Mouse (Mus musculus) CH12F3 (cell line): Measurements from ENCODE around the gene Sh3gl1.

Experiments
- in situ Hi-C: fragments of 300-500 bp; cut with MboI; formaldehyde crosslinking; loops from 2 replicates; pipeline ENCODE4 v1.14.3; 2020; ENCODE audit warnings: low sequenced_read_pairs

Sh3gl1 gene

DNA sequence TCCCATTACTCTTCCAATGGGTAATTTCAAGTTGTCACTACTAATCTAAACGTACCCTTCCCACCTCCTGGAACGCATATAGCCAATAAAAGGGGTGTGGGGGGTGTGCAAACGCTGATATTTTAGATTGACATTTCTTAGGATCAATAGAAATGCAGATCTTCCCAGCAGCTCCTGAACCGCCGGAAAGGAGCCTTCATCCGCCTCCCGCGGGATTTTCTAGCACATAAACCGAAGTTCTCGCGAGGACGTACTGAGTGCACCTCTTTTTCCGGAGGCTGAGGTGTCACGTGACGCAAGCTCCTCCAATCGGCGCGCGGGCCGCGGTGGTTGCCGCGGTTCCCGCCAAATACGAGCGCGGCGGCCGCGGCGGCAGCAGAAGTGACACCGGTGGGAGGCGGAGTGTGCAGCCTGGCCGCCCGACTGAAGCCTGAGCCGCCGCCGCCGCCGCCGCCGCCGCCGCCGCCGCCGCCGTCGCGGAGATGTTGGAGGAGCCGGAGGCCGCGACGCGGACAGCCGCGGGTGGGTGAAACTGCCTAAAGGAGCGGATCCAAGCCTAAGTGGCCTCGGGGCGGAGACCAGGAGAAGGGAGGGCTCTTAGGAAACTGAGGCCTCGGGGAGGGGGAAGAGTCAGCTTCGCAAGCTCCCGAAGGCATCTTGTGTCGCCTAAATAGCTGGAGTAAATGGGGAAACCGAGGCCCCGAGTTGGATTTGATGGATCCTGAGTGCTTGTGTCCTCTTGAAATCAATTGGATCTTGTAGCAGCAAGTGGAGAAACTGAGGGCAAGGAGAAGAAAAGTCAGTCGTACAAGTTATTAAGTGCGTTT, 3.8 kb upstream of the Sh3gl1 start, which contains the start of gene Chaf1a:
Gene Chaf1a (plus strand): TSS at position 410 of the 827 bp plus-strand sequence.
- in situ Hi-C loops = no loop called here

DNA sequence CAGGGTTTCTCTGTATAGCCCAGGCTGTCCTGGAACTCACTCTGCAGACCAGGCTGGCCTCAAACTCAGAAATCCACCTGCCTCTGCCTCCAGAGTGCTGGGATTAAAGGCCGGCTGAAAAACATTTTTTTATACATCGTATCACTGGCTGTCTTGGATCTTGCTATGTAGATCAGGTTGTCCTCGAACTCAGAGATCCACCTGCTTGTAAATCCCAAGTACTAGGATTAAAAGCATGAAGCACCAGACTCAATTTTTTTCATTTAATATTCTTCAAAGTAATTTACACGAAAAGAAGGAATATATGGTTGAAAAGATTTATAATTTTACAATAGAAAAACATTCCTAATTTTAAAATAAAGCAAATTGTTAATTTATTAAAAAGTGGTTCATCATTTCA, 2.9 kb upstream of the Sh3gl1 start:
- in situ Hi-C loops = no loop called here

DNA sequence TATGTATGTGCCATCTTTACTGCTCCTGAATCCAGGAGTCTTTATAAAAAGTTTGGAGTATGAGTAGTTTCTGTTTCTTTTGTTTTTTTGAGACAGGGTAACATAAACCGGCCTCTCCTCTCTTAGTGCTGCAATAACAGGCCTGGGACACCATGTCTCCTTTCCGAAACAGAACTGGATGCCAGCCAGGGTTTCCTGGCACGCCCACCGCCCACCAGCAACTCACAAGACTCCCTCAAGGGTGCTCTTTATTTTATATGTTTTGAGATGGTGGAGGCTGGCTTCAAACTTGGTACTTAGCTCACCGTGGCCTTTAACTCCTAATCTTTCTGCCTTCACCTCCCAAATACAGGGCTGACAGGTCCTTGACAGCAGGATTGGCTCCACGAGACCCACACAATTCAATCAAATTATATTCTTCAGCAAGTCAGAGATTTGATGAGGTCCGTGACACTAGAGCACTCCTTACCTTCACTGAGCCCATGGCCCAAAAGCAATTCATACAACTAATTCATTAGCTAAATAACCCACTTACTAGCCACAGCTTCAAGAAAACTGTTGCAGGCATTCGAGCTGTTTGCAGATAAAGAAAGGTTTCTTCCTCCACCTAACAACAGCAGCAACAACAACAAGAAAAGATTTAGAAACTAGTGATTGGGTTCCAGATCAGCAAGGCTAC, 2.3 kb upstream of the Sh3gl1 start:
- in situ Hi-C loops = no loop called here

DNA sequence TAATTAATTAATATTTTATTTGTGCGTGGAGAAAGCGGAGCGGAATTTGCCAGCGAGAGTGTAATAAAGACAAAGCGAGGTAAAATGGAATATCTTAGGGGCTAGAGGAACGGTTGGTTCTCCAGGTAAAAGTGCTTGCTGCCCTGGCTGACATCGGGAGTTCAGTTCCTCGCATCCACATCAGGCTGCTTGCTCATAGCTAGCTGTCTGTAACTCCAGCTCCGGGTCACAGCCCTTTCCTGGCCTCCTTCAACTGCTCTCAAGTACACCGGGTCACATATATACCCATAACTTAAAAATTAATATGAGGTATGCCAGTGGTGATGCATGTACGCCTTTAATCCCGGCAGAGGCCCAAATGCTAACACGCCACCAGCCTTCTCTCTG, 459 bp upstream of the Sh3gl1 start:
- in situ Hi-C loops = no loop called here

DNA sequence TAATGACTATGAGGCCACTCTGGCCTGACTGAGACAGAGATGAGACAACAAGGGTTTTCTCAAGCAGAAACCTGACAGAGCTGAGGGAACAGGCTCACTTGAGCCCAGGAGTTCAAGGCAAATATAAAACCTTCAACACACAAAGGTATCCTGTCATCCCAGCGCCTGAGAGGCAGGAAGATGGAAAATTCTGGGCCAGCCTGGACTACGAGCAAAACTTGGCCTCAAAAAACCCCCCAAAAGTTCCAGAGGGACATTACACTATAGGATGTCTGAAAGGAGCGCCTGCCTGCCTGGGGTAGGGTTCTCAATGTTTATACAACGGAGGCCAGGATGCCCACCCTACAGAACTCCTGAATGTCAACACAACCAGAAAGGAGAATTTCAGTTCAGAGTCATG, 1.2 kb downstream of the Sh3gl1 start:
- in situ Hi-C loops = no loop called here

DNA sequence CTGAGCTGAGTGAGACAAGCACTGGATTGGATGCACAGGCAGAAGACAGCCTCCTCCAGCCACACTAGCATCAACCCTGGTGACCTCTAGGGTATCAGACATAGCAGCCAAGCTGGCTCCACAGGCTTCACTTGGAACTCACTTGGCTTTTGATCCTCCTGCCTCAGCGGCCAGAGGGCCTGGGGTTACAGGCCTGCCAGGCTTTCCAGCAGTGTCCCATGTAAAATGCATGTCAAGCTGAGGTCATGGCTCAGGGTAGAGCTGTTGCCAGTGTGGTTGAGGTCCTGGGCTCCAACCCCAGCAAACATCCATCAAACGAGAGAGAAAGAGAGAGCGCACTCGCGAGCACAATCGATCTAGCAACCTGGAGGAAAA, 1.7 kb downstream of the Sh3gl1 start:
- in situ Hi-C loops = no loop called here

DNA sequence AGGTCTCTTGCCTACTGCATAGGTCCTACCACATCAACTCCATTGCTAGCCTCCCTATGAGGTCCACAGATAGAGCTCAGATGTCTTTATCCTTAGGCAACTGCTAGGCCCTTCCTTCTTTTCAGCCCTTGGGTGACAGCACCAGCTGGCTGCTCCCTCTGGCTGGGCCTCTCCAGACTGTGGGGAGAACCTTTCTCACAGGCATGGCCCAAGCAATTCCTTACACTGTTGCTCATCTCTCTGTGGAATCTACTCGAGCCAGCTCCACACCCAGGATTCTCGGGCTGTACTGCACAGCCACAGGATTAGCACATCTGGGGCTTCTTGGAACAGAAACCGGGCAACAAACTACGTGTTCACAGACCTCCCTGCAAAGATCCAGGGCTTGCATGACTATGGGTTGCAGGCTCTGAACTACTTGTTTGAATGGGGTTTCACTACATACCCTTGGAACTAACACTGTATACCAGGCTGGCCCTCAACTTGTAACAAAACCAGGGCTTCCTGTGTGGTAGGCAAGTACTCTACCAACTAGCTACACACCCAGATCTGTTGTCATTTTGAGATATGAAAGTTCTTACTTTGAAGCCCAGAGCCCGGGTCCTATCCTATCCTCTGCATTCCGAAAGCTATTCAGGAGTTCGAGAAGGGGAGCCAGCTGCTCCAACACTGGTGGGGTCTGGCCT, 2.3 kb downstream of the Sh3gl1 start:
- in situ Hi-C loops = no loop called here

DNA sequence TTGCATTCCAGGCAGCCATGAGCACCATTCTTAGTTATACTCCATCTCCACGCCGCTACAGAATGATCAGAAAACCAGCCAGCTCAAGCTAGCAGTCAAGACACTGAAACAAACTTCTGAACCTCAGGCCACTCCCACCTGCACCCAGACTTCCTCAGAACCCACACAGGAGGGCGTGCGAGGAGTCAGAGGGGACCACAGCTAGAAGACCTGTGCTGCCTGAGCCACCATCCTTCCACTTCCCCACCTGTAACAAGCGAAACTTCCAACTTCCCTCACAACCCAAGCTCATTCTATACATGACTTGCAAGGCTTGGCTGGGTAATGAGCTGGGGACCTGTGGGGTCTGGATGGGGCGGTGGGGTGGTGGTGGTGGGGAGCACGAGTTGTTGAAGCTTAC, 3.6 kb downstream of the Sh3gl1 start:
- in situ Hi-C loops = no loop called here

DNA sequence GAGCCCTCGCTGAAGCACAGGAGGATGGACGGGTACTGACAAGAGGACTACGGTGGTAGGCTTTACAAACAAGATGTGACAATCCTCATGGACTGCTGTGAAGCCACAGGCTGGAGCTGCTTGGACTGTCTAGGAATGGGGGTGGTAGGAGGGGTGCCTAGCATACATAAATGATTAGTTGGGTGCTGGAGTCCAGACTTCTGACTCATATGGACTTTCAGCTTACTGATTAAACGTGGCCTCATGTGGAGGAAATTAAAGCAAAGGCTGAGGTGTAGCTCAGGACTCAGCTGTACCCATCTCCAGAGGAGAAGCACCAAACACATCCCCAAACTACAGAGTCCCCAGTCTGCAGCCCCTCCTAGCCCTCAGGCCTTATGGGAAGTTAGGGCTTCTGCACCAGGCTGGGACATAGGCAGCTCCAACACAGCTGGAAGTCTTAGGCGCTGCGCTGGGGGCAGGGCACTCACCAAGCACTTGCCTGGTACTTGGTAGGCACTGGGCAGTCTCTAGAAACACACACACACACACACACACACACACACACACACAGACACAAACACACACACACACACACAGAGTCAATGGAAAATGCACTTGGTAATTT, 4.2 kb downstream of the Sh3gl1 start:
- in situ Hi-C loops = no loop called here

DNA sequence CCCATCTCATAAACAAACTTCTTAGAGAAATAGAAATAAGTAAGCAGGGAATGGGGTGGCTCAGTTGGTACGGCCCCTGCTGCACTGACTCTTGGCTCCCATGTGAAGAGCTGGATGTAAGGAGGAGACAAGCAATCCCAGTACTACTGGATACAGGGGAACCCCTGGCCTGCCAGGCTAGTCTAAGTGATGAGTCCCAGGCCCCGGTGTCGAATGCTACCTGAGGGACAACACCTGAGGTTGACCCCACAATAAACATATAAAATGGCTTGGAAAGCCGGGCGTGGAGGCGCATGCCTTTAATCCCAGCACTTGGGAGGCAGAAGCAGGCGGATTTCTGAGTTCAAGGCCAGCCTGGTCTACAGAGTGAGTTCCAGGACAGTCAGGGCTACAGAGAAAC, 5.0 kb downstream of the Sh3gl1 start:
- in situ Hi-C loops = no loop called here

DNA sequence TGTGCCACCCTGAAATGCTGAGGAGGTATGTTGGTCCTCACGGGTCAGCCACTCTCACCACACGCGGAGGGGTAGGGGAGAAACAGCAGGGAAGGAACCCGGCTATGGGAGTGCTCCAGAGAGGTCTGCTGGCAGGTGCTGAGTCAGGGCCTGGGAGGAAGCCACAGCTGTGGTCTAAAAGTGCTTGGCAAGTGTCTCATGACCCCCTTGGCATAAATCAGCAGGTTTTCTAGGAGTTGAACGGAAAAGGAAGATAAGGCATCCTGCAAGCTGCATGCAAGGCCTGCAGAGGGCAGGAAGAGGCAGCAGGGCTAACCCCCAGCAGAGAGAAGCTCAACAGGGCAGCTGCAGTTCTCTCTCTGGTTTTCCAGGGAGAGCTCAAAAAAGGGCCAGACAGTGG, 5.5 kb downstream of the Sh3gl1 start:
- in situ Hi-C loops = no loop called here

DNA sequence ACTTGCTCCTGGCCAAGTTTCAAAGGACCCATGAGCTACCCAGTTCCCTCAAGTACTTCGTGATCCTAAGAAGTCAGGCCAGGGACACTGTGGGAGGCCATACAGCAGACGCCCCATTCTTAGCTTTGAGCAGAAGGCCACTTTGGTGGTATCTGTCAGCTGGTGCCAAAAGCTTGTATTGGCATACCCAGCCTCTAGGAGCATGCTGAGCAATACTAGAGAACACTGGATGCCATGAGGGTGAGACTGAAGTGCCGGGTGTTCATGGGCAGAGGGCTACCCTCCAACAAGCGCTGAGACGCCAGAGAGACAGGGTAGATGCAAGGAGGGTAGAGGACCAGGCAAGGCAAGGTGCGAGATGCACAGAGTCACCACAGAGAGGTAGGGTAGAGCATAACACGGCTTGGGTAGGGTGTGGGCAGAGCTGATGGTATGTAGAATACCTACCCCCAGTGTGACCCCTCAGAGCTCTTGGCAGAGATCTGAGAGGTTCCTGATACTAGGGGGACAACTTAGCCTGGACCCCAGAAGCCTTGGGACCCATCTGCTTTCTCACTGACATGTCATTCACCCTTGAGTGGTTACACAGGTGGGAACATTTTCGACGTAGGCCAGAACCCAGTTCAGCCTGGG, 6.1 kb downstream of the Sh3gl1 start:
- in situ Hi-C loops = no loop called here

DNA sequence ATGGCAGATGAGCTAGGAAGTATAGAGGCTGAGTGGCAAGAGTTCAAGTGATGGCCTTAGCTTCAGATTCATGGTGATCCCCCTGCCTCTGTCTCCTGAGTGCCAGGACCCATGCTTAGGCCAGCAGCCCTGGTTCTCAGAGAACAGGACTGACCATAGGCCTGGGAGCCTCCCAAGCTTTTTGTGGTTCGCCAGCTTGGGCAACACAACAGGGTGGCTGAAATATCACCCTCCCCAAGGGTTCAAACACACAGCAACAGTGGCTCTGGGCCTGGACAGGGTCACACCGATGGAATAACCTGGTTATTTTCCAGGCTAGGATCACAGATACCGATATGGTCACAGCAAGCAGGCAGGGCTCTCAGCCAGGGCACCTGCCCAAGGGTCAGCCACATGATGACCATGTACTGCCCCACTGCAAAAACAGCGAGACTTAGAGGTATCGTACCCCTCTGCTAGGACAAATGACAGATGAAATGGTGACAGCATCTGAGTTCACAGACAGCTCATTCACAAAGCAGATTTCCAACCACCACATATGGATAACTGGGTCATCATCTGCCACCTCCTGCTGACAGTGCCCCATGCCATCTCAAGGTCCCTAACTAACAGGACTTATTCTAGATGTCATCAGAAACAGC, 8.5 kb downstream of the Sh3gl1 start:
- in situ Hi-C loops = no loop called here

DNA sequence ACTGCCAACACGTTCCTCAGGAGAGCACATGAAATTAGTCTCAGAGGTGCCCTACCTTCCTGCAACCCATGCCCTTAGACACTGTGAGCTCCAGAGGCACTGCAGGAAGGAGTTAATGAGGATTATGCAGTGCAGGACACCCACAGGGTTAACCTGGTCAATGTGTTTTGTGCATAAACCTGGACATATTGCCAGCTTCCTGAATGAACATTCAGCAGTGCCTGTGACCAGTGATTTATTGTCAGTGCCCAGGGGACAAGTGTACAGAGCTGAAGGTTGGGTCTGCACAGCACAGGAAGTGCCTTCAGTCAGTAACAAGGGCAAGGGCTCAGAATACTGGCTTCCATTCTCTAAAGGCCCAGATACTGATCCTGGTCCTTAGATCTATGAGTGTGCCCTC, 9.6 kb downstream of the Sh3gl1 start:
- in situ Hi-C loops = no loop called here

DNA sequence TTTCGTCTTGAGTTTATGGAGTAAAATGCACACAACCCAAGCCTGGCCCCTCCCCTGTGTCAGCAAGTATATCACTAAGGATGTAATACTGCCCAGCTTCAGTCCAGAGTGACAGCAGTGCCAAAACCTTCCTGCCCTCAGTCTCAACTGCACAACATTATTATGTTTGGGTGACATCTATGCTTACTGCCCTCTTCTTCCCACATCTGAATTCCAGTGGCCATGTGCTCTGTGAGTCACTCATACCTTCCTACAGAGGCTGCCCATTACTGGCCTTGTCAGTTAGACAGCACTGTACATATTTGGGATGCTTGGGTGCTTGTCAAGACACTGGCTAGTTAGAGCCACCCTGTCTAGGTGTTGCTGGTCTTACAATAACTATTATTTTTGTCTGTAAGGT, 10.1 kb downstream of the Sh3gl1 start:
- in situ Hi-C loops = no loop called here

DNA sequence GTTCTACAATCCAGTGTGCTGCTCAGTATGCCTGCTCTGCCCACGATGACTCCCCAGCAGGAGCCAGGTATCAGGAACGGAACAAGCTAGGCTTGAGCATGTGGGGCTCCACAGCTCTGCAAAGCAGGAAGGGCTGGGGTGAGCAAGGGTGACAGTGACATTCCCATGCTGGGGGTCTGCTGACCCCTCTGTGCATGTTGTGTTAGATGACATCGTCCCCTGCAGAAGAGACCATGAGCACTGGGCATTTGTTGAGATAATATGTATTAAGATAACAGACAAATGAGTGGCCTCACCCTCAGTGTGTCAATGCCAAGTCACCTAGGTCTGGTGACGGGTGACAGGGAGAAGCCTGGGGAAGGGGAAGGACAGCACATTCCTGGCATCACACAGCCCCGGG, 11.5 kb downstream of the Sh3gl1 start:
- in situ Hi-C loops = no loop called here

DNA sequence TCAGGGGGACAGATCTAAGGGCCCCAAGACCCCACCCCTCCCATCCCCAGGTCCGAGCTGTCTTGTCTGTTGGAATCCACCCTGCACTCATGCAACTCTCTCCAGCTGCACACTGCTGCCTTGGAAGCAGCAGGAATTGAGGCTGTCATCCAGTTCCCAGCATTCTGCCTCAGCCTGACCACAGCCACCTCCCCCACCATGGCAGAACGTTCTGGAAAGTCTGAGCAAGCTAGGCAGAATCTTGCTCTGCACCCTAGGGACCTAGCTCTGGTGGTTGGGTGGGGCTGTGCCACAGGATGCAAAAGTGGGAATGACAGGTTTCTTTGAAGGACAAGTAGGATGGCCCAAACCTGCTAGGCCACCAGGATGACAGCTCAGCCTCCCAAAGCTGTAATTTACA, 12.0 kb downstream of the Sh3gl1 start:
- in situ Hi-C loops = no loop called here

DNA sequence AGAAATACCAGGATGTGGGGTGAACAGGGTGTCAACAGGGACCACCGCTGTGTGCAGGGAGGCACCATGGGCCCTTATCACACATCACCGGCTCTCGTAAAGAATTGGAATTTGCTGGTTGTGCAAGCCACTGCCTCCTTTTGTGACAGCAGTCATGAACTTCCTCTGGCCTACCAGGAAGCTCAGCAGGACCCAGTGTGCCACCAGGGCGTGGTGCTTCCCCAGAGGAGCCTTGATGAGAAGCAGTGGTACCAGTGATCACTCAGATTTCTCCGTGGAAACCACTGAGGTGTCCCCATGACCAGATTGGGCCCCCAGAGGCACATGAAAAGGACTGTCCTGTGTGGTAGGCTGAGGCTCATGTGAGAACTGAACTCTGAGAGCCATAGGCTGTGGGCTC, 13.0 kb downstream of the Sh3gl1 start:
- in situ Hi-C loops = no loop called here

DNA sequence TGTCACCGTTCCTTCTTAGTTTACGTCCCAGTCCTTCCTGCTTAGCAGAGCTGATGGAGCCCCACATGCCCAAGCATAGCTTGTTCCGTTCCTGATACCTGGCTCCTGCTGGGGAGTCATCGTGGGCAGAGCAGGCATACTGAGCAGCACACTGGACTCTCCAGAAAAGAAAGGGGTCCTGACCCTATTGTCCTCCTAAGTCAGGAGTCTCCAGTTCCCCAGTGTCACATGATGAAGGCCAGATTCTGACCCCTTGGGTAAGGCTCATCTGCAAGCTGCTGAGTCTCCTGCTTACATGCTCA, 13.5 kb downstream of the Sh3gl1 start:
- in situ Hi-C loops = no loop called here

DNA sequence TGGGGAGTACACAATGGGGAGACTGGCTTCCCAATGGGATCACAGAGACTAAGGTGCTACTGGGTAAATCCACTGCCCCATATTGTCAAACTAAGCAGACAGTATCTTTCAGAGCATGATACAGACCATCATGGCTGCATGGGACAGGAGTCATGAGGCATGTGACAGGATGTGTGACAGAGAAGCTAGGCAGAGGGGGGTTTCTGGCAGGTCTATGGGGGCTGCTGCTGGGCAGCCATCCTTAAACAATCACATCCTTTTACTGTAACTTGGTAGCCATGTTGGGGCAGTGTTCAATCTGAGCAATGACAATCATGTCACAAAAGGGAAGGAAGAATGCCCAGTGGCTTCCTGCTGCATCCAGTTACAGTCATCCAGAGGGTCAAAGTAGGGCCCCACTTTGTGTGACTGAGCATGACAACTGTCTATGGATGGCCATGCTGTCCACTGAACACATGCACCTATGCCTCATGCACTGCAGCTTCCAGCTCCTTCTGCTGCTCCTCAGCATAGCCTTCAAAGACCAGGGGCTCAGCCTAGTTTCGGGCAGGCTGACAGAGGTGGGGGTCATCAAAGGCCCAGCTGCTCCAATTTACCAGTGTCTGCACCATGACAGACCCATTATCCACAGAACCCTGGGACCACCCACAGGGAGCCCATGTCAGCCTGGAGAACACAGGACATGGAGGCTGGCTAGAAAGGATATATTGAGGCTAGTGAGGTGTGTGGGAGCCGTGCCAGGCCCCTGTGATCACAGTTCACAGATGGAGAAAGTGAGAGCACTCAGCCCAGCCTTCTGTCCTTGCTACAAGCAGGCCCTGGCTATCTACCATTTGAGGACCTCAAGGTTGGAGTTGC, 14.1 kb downstream of the Sh3gl1 start:
- in situ Hi-C loops = no loop called here
